Mouse (Mus musculus) lung, adult 18-20 months (tissue): Measurements from ENCODE around the gene Ldoc1.

Source experiments
- DNase-seq, 2 experiments: peaks; one replicate each; pipeline ENCODE4 v3.0.0; 2022; ENCODE audit warnings: mixed read lengths in 2 of 2

Gene Ldoc1

DNA sequence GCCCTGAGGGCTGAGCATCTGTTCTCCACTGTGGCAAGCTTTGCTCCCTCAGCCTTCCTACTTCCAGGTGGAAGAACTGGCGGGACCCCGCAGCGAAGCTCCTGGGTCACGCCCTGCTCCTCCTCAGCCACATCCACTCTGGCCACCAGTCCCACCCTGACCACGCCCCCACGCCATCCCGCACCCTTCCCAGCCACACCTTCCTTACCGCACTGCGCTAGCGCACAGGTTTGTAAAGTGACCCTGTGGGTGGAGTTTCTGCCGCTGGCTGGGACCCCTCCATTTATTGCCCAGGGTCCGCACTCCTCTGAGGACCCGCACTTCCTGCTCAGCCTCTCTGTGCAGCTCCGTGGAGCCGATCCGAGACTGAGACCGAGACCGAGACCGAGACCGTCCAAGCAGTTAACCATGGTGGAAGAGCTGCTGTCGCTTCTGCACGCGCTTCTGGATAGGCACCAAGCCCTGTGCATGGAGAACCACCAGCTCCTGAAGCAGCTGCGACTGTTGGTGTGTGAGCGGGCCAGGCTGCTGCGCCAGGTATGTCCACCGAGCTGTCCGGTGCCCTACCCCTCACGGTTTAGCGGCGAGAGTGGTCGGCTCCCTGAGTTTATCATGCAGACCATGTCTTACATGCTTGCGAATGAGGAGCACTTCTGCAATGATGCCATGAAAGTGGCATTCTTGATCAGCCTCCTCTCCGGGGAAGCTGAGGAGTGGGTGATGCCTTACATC lies at the start of gene Ldoc1:
Gene Ldoc1, plus strand, starts transcription at position 196 of the 732 bp plus-strand sequence.
- DNase-seq: no peak

DNA sequence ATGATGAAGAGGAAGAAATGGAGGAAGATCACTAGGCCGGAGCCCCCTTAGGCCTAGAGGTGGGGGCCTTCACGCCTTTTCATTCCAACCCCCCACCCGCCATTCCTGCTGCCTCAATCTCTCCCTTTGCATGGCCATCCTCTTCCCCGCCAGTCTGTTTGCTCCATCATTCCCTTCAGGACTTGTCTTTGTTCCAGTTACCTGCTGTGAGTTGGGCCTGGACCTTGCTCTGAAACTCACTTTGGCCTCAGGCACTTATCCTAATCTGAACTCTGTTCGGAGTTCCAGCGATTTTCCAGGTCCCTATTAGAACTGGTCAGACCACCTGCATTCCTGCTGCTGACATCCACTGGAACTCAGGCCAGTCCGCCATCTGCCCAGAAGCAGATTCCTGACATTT lies 834 bp downstream of the Ldoc1 start:
- no peak for DNase-seq

DNA sequence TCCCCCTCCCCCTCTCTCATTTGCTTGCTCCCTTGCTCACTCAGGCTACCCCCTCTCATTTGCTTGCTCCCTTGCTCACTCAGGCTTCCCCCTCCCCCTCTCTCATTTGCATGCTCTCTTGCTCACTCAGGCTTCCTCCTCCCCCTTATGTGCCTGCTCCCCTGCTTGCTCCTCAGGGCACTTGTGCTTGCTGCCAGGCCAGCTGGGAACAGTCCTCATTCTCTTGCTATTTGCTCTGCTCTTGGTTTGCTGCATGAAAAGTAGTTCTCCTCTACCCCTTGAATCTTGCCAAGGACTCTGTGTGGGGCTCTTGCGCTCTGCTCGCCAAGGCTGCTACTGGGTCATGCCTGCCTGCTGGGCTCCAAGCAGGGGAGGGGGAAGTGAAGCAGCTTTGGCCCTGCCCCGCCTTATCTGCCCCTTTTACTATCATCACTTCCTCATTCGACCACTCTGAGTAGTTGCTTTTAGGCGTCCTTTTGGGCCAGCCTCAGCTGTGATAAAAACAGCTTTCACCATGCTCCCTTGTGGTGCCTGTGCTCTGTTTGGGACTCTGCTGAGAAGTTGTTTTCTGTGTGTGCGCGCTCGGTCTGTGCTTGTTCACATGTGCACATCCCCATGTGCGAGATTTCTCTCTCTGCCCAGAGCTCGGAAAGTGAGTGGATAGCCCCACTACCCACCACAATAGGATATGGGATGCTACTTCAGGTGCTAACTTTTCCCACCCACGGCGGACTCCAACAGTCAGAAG lies 13.2 kb downstream of the Ldoc1 start:
- DNase-seq: no peak

DNA sequence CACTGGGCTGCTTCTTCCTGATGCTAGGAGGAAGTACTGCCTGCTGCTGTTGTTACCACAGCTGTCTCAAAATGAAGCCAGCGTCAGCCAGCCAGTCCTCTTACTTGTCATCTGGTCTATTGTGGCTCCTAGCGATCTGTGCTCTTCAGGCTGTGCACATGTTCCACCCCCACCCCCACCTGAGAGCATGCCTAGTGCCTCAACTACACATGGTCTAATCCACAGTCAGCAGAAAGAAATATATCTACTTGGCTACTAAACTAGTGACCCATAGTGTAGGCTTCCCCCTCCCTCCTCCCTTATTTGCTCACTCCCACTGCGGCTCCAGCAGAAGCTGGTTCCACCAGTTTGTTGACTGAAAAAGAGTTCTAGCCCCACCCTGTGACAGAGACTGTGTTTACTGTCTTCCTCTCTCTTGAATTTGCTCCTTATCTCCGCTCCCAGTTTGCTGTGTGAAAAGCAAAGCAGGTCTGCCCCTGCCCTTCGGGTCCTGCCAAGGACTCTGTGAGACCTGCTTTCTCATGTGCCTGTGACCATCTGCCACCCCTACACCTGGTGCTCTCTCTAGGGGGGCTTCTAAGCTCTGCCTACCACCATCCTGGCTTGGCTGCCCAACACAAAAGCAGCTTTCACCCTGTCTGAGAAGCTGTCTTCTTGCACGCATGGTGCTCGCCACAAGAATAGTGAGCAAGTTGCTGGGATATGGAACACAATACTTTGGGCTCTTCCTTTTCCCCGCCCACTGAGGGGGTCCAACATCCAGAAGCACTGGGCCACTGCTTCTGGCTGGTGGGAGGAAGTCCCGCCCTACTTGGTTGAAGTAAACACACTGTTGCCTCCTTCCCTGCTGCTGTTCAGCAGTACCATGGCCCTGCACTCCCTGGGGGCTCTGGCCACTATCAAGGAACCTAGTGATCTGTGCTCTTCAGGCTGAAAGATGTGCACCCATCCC lies 14.0 kb downstream of the Ldoc1 start:
- no peak for DNase-seq

DNA sequence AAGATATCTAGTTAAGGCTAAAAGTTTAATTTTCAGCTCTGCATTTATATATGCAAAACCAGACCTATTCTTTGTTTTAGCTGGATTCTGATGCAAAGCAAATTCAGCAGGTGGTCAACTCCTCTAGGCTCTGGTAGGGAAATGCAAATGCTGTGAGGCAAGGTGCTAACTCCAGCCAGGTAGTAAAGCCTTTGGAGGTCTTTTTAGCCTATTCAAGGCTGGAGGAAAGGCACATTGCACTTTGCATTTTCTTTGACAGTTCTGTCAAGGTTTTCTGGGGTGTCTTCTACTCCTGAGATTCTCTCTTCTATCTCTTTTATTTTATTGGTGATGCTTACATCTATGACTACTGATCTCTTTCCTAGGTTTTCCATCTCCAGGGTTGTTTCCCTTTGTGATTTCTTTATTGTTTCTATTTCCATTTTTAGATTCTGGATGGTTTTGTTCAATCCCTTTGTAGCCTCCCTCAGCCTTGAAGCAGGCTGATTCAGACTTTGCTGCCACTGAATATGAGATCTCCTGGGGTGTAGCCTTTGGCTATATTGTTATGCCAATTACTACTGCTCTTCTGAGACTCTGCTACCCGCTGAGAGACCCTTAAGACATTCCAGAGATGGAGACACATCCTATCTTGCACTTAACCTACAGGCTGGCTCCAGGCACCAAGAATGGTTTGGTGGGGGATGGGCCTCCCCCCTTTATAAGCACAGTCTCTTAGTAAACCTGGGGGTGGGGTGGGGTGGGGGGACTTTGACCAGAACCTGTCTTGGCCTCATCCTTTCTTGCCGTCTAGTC lies 18.4 kb downstream of the Ldoc1 start:
- DNase-seq: no peak
